Mouse (Mus musculus): Measurements from ENCODE around the gene Ptpn18.
"Not testable (repeated sequence)": the region's sequence is repeated elsewhere in the genome, so short reads cannot be mapped to it uniquely, and the experiment has no call there.

The Ptpn18 gene

DNA sequence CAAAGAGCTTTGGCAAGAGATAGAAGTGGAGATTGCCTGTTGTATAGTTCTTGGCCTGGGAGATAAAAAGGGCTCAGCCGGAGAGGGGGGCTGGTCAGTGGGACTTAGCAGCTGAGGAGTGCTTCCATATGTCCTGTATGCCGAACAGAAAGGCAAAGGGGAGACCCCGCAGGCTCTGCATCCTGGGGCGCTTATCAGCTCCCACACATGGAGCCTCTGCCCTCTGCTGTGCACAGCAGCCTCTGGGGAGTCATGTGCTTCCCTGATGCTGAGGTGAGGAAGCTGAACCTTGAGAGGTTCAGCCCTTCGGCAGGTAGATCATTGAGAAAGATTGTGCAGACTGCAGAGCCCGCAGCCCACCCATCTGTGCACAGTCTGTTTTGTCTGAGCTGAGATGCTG is 57.7 kb downstream of the Ptpn18 start:
- DNase-seq (ENCODE audit: low spot score) = not testable (repeated sequence)

DNA sequence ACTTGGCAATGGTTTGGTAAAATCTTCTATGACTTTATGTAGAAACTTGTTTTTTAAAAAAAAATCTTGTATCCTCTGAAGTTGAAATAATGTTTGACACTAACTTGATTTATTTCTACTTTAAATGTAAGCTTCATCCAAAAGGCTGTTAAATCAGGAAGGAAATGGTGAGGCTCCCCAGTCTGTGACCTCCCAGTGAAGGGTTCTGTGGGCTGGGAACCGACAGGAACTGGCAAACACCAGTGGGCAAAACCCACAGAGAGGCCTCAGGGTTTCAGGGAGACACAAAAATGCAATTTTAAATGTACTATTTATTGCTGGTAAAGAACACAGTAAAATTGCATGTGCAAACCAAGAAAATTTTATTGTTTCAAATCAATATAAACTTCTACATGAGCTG is 58.2 kb downstream of the Ptpn18 start:
- DNase-seq (ENCODE audit: low spot score) = not testable (repeated sequence)

DNA sequence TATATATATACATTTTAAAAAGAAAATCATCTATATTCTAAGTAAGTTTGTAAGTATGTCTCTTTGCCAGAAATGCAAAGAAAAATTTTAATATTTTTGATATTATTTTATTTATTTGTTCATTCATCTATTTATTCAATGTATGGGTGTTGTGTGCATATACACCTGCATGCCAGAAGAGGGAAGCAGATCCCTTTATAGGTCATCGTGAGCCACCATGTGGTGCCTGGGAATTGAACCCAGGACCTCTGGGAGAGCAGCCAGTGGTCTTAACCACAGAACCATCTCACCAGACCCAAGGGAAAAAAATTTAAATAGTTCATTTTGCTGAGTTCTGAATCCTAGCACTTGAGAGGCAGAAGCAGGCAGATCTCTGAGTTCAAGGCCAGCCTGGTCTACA is 58.7 kb downstream of the Ptpn18 start:
- no peak for DNase-seq (ENCODE audit: low spot score)

DNA sequence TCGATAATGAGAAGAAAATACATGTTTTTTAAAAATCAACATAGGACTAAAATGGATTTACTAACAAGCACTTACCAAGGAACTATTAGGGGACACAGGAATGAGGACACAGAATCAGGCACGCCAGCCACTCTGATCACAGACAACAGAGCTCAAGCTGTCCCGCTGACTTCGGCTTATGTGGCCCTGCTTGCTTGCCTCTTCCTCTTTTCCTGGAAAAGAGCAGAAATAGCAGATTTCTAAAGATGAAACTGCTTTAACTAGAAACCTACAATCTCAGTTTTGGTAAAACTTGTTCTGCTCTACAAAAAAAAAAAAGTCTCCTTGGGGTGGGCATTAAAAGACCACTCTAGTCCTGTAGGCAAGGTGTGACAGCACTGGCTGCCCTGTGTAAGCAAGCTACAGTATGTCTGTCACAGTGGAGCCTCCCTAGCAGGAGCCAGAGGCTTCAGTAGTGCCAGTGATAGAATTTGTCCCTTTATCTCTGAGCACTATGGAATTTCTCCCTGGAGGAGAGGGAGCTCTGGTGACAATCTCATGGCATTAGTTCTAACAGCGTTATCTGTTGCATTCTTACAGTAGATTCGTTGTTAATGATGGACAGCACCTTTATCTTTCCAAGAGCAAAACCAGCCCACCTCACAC is 62.8 kb downstream of the Ptpn18 start:
- DNase-seq (ENCODE audit: low spot score) = no peak

DNA sequence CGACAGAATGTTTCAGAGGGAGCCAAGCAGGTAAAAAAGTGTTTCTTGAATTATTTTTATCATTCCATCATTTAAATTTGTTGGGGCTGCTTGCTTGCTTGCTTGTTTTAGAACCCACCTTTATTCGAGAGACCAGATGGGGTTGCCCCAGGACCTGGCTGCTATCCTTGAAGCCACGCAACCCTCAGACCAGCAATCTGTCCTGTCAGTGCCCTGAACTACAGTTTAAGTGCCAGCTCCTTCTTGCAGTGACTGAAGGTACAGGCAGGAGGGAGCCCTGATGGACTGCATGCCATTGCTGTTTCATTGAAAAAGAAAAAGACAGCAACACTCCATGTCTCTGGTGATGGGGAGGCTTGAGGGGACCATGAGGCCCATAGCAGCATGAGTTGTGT is 63.3 kb downstream of the Ptpn18 start:
- DNase-seq (ENCODE audit: low spot score) = no peak

DNA sequence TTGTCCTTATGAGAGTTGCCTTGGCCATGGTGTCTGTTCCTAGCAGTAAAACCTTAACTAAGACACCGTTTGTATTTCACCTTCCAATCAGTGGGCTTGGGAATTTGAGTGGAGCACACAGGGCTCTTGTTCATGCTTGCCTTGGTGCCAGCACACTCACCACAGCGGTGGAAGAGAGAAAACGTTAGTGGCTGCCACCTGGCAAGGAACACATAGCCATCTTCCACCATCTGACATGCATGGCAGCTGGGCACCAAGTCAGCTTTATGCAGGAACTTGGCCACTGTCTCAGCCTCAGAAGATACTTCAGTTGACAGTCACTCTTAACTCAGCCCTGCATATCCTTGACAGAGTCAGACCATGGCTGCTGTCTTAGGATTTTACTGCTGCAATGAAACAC is 64.1 kb downstream of the Ptpn18 start:
- no peak for DNase-seq (ENCODE audit: low spot score)

Measured in layer of hippocampus, adult 11-12 months (tissue).